In the genomic region with DNA sequence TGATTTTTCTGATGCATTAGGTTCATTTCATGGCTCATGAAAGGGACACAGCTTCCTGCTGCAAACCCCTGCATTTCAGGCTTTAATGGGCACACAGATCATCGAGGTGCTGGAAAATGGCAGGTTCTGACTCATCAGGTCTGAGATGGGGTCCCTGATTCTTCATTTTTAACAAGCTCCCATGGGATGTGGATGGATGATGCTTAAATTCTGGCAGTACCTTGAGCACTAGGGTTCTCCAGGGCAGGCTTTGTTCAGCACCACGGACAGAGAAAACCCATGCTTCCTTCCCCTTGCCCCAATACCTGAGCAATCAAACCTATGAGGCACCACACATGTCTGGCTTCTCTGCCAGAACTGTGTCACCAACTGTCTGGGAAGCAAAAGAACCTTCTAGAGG, we compare ENCODE assay signal across 10 mouse cellular contexts.
DNase-seq lines count a peak whose midpoint lies in the region; ATAC-seq and TF ChIP-seq lines count a peak whose summit lies in the region.
"Had no signal": no experiment of that assay in that cellular context is flagged by ENCODE, and none has a peak within 500 bp of the region (broad histone marks: within the 10 kb centered on the region; RNA-seq: fewer than 3 reads in every experiment).

No protein-coding gene starts in this region.

- intact Hi-C loops in gastrocnemius, adult 2 months (cut with DNase I) = no loop called here
- intact Hi-C loops in left cerebral cortex, postnatal 36 days (cut with DNase I) = no loop called here

- no peak overlapping the region for H3K9ac ChIP-seq in kidney, embryonic 16.5 days (replicated peaks; ENCODE audit: low read length)
- no peak overlapping the region for H3K9ac ChIP-seq in CH12.LX (ENCODE audit: insufficient read depth, low read depth)
- H3K9ac ChIP-seq: midbrain, embryonic 12.5 days had no signal

- no peak for TF ChIP-seq CTCF in CH12.LX (conservative IDR thresholded peaks at IDR 0.05 in 1 of 2, IDR thresholded peaks at IDR 0.05 in 1 of 2; ENCODE audit: low read depth in 2 of 2, low read length in 2 of 2)
- TF ChIP-seq CTCF in gastrocnemius, adult 2 months (IDR thresholded peaks at IDR 0.05) = no peak

- H3K36me3 ChIP-seq in kidney, embryonic 16.5 days (ENCODE audit: insufficient read depth, low read length) = no peaks in the 10 kb centered on the region
- H3K36me3 ChIP-seq in CH12.LX (replicated peaks in 1 of 2; ENCODE audit: control insufficient read depth in 1 of 2, insufficient read depth in 1 of 2, low read length in 1 of 2) = no peaks in the 10 kb centered on the region
- no peaks in the 10 kb centered on the region for H3K36me3 ChIP-seq in limb, embryonic 10.5 days
- H3K36me3 ChIP-seq: midbrain, embryonic 12.5 days had no signal

- H3K79me2 ChIP-seq in CH12.LX (replicated peaks; ENCODE audit: control insufficient read depth, extremely low read depth, insufficient read depth, poor library complexity, severe bottlenecking) = no peaks in the 10 kb centered on the region

- dilution Hi-C loops in CH12.LX (cut with MboI; ENCODE audit: extremely low pct_ligation_motif_present, extremely low pct_unique_long_range_greater_than_20kb, low sequenced_read_pairs) = no loop called here

- no peak for TF ChIP-seq POLR2A in CH12.LX (IDR thresholded peaks at IDR 0.05; ENCODE audit: low read depth, low read length)

- no peak overlapping the region for H3K4me3 ChIP-seq in kidney, embryonic 16.5 days (ENCODE audit: low read length)
- H3K4me3 ChIP-seq in CH12.LX (replicated peaks in 1 of 3; ENCODE audit: low read depth in 2 of 3, low read length in 2 of 3, poor library complexity in 1 of 3) = no peak overlapping the region
- H3K4me3 ChIP-seq in limb, embryonic 10.5 days = no peak overlapping the region
- no peak overlapping the region for H3K4me3 ChIP-seq in gastrocnemius, adult 2 months
- H3K4me3 ChIP-seq: midbrain, embryonic 12.5 days had no signal

- H3K9me3 ChIP-seq in kidney, embryonic 16.5 days (ENCODE audit: low read length) = no peaks in the 10 kb centered on the region
- H3K9me3 ChIP-seq in CH12.LX (replicated peaks; ENCODE audit: low read length) = no peaks in the 10 kb centered on the region
- H3K9me3 ChIP-seq in limb, embryonic 10.5 days (replicated peaks) = no peaks in the 10 kb centered on the region
- H3K9me3 ChIP-seq: midbrain, embryonic 12.5 days had no signal

- DNase-seq in kidney, adult 18-20 months = peak; percentile 14
- DNase-seq in CH12.LX (ENCODE audit: extremely low read depth) (peak; percentile 6), R1 (ENCODE audit: low read depth, low spot score) (peak; percentile 50)
- peak; percentile 55 for DNase-seq in limb, embryonic 10.5 days (ENCODE audit: low spot score)
- DNase-seq in gastrocnemius, adult 2 months = no peak
- DNase-seq in left cerebral cortex, postnatal 36 days (ENCODE audit: low spot score in 2 of 2) = no peak
- DNase-seq: liver had no signal

- no peak overlapping the region for H3K4me2 ChIP-seq in kidney, embryonic 16.5 days (replicated peaks; ENCODE audit: low read depth, low read length)
- H3K4me2 ChIP-seq in CH12.LX (ENCODE audit: insufficient read depth, low read depth, poor library complexity, severe bottlenecking) = no peak overlapping the region
- H3K4me2 ChIP-seq: midbrain, embryonic 12.5 days had no signal

- TF ChIP-seq RAD21 in CH12.LX (IDR thresholded peaks at IDR 0.05; ENCODE audit: low read depth, low read length) = no peak

- no peaks in the 10 kb centered on the region for H3K27me3 ChIP-seq in kidney, embryonic 16.5 days (ENCODE audit: insufficient read depth, low read length)
- H3K27me3 ChIP-seq in CH12.LX (replicated peaks) = no peaks in the 10 kb centered on the region
- H3K27me3 ChIP-seq in limb, embryonic 10.5 days (ENCODE audit: low read depth, poor library complexity, severe bottlenecking) = no peaks in the 10 kb centered on the region
- H3K27me3 ChIP-seq: midbrain, embryonic 12.5 days; Patski had no signal

- 40% methylated on average over 2 of the region's 2 CpGs for WGBS in kidney, embryonic 16.5 days
- 39% methylated on average over 2 of the region's 2 CpGs for WGBS in limb, embryonic 10.5 days

- no peak overlapping the region for H3K27ac ChIP-seq in kidney, embryonic 16.5 days (ENCODE audit: low read length)
- no peak overlapping the region for H3K27ac ChIP-seq in CH12.LX (ENCODE audit: insufficient read depth, low read depth)
- H3K27ac ChIP-seq in limb, embryonic 10.5 days = no peak overlapping the region
- H3K27ac ChIP-seq in gastrocnemius, adult 2 months = no peak overlapping the region
- H3K27ac ChIP-seq: midbrain, embryonic 12.5 days had no signal

- no peaks in the 10 kb centered on the region; the same call in 1 of the 2 replicates for H3K4me1 ChIP-seq in kidney, embryonic 16.5 days (ENCODE audit: insufficient read depth, low read length)
- no peaks in the 10 kb centered on the region for H3K4me1 ChIP-seq in CH12.LX (ENCODE audit: control insufficient read depth in 1 of 2, insufficient read depth in 2 of 2)
- no peaks in the 10 kb centered on the region for H3K4me1 ChIP-seq in limb, embryonic 10.5 days
- H3K4me1 ChIP-seq: midbrain, embryonic 12.5 days had no signal

- ATAC-seq in kidney, embryonic 16.5 days (ENCODE audit: low FRiP score, low TSS enrichment) = no peak
- ATAC-seq: Patski had no signal

- in situ Hi-C loops in CH12.LX (cut with MboI; ENCODE audit: low pct_ligation_motif_present, low pct_unique_long_range_greater_than_20kb, low sequenced_read_pairs) = no loop called here

- TF ChIP-seq EP300 in CH12.LX (IDR thresholded peaks at IDR 0.05; ENCODE audit: low read length) = no peak

TF ChIP-seq in CH12.LX, 34 proteins besides CTCF, POLR2A, EP300 and RAD21:
- TF ChIP-seq KAT2A (IDR thresholded peaks at IDR 0.05; ENCODE audit: insufficient replicate concordance, low read length) = no peak
- TF ChIP-seq ZNF384 (IDR thresholded peaks at IDR 0.05; ENCODE audit: low read depth, low read length) = no peak
- no peak for TF ChIP-seq IRF4 (IDR thresholded peaks at IDR 0.05; ENCODE audit: low read depth, low read length)
- TF ChIP-seq NELFE (IDR thresholded peaks at IDR 0.05; ENCODE audit: low read depth, low read length) = no peak
- TF ChIP-seq TBP (conservative IDR thresholded peaks at IDR 0.05; ENCODE audit: low read depth, low read length) = no peak
- no peak for TF ChIP-seq MEF2A (IDR thresholded peaks at IDR 0.05; ENCODE audit: borderline replicate concordance, low read depth, low read length)
- no peak for TF ChIP-seq BHLHE40 (IDR thresholded peaks at IDR 0.05; ENCODE audit: low read depth, low read length)
- TF ChIP-seq MAFK (IDR thresholded peaks at IDR 0.05; ENCODE audit: insufficient replicate concordance, low read length) = no peak
- TF ChIP-seq PAX5 (IDR thresholded peaks at IDR 0.05; ENCODE audit: low read length) = no peak
- TF ChIP-seq CHD2 (IDR thresholded peaks at IDR 0.05; ENCODE audit: low read length) = no peak
- TF ChIP-seq POLR2AphosphoS2 (IDR thresholded peaks at IDR 0.05; ENCODE audit: low read depth, low read length) = no peak
- TF ChIP-seq MXI1 (IDR thresholded peaks at IDR 0.05; ENCODE audit: low read depth, low read length) = no peak
- no peak for TF ChIP-seq MAX (IDR thresholded peaks at IDR 0.05; ENCODE audit: low read length)
- TF ChIP-seq JUND (conservative IDR thresholded peaks at IDR 0.05; ENCODE audit: low read depth, low read length) = no peak
- TF ChIP-seq JUN (IDR thresholded peaks at IDR 0.05; ENCODE audit: insufficient read depth, low read depth, low read length) = no peak
- no peak for TF ChIP-seq CHD1 (IDR thresholded peaks at IDR 0.05; ENCODE audit: low read depth, low read length)
- TF ChIP-seq GABPA (IDR thresholded peaks at IDR 0.05; ENCODE audit: insufficient replicate concordance, low read depth, low read length) = no peak
- TF ChIP-seq NRF1 (IDR thresholded peaks at IDR 0.05; ENCODE audit: low read depth, low read length) = no peak
- TF ChIP-seq ZMIZ1 (IDR thresholded peaks at IDR 0.05; ENCODE audit: low read depth, low read length) = no peak
TF ChIP-seq in CH12.LX: peak in this region for 0.

Comparison
In these comparisons a context has a peak if more than half of its experiments do, and no peak if none do; other contexts are left out.
1. DNase-seq: peak in kidney, adult 18-20 months (single experiment), CH12.LX (single experiment), R1 (single experiment) and limb, embryonic 10.5 days (single experiment); none in gastrocnemius, adult 2 months (single experiment) and left cerebral cortex, postnatal 36 days (0 of 2).